Mouse (Mus musculus) MEL (cell line): ENCODE measurements at regions not wholly inside any gene's neighbourhood (a gene's known extent, or its start where the extent isn't known, plus 50 kb on each side); places are given as distances from the start of the nearest gene placed in this dataset.

Source experiments
- DNase-seq: peaks from one replicate; pipeline ENCODE4 v3.0.0; 2011; ENCODE audit warnings: low read depth, low spot score
- H3K27ac ChIP-seq: 2 replicates; pipeline ENCODE4 v1.5.1; 2012; ENCODE audit warnings: low read depth, mild to moderate bottlenecking, control low read depth, low read length, moderate library complexity; ENCODE audit not compliant: control insufficient read depth
- H3K27me3 ChIP-seq, 2 experiments: fragments of 150-350 bp in 1 of 2; sonication (generic) in 1 of 2; 2 replicates each; pipeline ENCODE4 v1.6.1; 2012; ENCODE audit warnings: low read length in 2 of 2, mild to moderate bottlenecking in 2 of 2, improper control_type of control experiment in 1 of 2, moderate library complexity in 1 of 2; ENCODE audit not compliant: insufficient read depth in 2 of 2, control insufficient read depth in 1 of 2
- H3K36me3 ChIP-seq, 2 experiments: 2 replicates each; pipeline ENCODE4 v1.6.1; 2012 to 2014; ENCODE audit warnings: low read length in 2 of 2, improper control_type of control experiment in 1 of 2, inconsistent platforms in 1 of 2, mild to moderate bottlenecking in 1 of 2; ENCODE audit not compliant: insufficient read depth in 2 of 2, control insufficient read depth in 1 of 2
- H3K4me1 ChIP-seq, 2 experiments: fragments of 150-350 bp in 1 of 2; sonication (generic) in 1 of 2; 2 replicates each; pipeline ENCODE4 v1.6.1; 2012; ENCODE audit warnings: low read length in 2 of 2, improper control_type of control experiment in 1 of 2, mild to moderate bottlenecking in 1 of 2; ENCODE audit not compliant: insufficient read depth in 2 of 2, control insufficient read depth in 1 of 2
- H3K4me3 ChIP-seq, 2 experiments: fragments of 150-350 bp in 1 of 2; sonication (generic) in 1 of 2; 2 replicates each; pipeline ENCODE4 v1.5.1; 2012; ENCODE audit warnings: low read depth in 2 of 2, low read length in 2 of 2, mild to moderate bottlenecking in 2 of 2, moderate library complexity in 2 of 2, control low read depth in 1 of 2, improper control_type of control experiment in 1 of 2; ENCODE audit not compliant: control insufficient read depth in 1 of 2, insufficient read depth in 1 of 2
- H3K79me2 ChIP-seq: 2 replicates; pipeline ENCODE4 v1.6.1; 2012; ENCODE audit warnings: mild to moderate bottlenecking, low read length, moderate library complexity; ENCODE audit not compliant: control insufficient read depth, poor library complexity, insufficient read depth
- H3K9ac ChIP-seq: 2 replicates; pipeline ENCODE4 v1.6.1; 2012; ENCODE audit warnings: low read depth, mild to moderate bottlenecking, control low read depth, low read length, moderate library complexity; ENCODE audit not compliant: control insufficient read depth, poor library complexity, severe bottlenecking
- H3K9me3 ChIP-seq: fragments of 150-350 bp; sonication (generic); replicated peaks from 2 replicates; pipeline ENCODE4 v1.6.1; 2012; ENCODE audit warnings: mild to moderate bottlenecking, low read length, improper control_type of control experiment, moderate library complexity; ENCODE audit not compliant: insufficient read depth
- CTCF ChIP-seq, 3 experiments: IDR thresholded peaks in 2 of 3; conservative IDR thresholded peaks in 1 of 3; 2 replicates each; pipeline ENCODE4 v1.5.1; 2011 to 2012; ENCODE audit warnings: low read length in 3 of 3, low read depth in 2 of 3, mild to moderate bottlenecking in 2 of 3, improper control_type of control experiment in 1 of 3, inconsistent platforms in 1 of 3, mixed read lengths in 1 of 3, moderate library complexity in 1 of 3; ENCODE audit not compliant: control insufficient read depth in 1 of 3, insufficient read depth in 1 of 3, poor library complexity in 1 of 3, severe bottlenecking in 1 of 3
- E2F4 ChIP-seq: IDR thresholded peaks from 2 replicates; pipeline ENCODE4 v1.6.1; 2011; ENCODE audit warnings: low read depth, low read length, improper control_type of control experiment, borderline replicate concordance
- ETS1 ChIP-seq: IDR thresholded peaks from 2 replicates; pipeline ENCODE4 v1.6.1; 2012; ENCODE audit warnings: low read depth, mild to moderate bottlenecking, inconsistent platforms, low read length, improper control_type of control experiment, moderate library complexity
- GABPA ChIP-seq: IDR thresholded peaks from 2 replicates; pipeline ENCODE4 v1.6.1; 2012; ENCODE audit warnings: low read depth, mild to moderate bottlenecking, inconsistent platforms, low read length, improper control_type of control experiment, moderate library complexity
- JUND ChIP-seq: IDR thresholded peaks from 2 replicates; pipeline ENCODE4 v1.6.1; 2011; ENCODE audit warnings: low read depth, mild to moderate bottlenecking, improper control_type of control experiment, low read length
- KAT2A ChIP-seq: conservative IDR thresholded peaks from 2 replicates; pipeline ENCODE4 v1.6.1; 2012; ENCODE audit warnings: low read depth, low read length, improper control_type of control experiment, inconsistent platforms
- MAX ChIP-seq: IDR thresholded peaks from 2 replicates; pipeline ENCODE4 v1.6.1; 2011; ENCODE audit warnings: low read length, improper control_type of control experiment
- MEF2A ChIP-seq: IDR thresholded peaks from 2 replicates; pipeline ENCODE4 v1.6.1; 2014; ENCODE audit warnings: low read depth, mild to moderate bottlenecking, inconsistent platforms, low read length, improper control_type of control experiment; ENCODE audit not compliant: poor library complexity, insufficient replicate concordance, severe bottlenecking; ENCODE audit errors: extremely low read depth
- NRF1 ChIP-seq: IDR thresholded peaks from 2 replicates; pipeline ENCODE4 v1.6.1; 2014; ENCODE audit warnings: low read depth, mild to moderate bottlenecking, inconsistent platforms, low read length, improper control_type of control experiment, moderate library complexity; ENCODE audit not compliant: poor library complexity, insufficient read depth, severe bottlenecking
- POLR2AphosphoS5 ChIP-seq: IDR thresholded peaks from 2 replicates; pipeline ENCODE4 v1.6.1; 2012; ENCODE audit warnings: low read depth, borderline replicate concordance, mild to moderate bottlenecking, inconsistent platforms, low read length, moderate library complexity, mixed read lengths
- RAD21 ChIP-seq: IDR thresholded peaks from 2 replicates; pipeline ENCODE4 v1.6.1; 2011; ENCODE audit warnings: mild to moderate bottlenecking, low read depth, low read length, improper control_type of control experiment
- RCOR1 ChIP-seq: IDR thresholded peaks from 2 replicates; pipeline ENCODE4 v1.6.1; 2012; ENCODE audit warnings: low read depth, mild to moderate bottlenecking, inconsistent platforms, low read length, improper control_type of control experiment
- SMC3 ChIP-seq: IDR thresholded peaks from 2 replicates; pipeline ENCODE4 v1.6.1; 2011; ENCODE audit warnings: low read depth, low read length, improper control_type of control experiment
- TBP ChIP-seq: IDR thresholded peaks from 2 replicates; pipeline ENCODE4 v1.8.0; 2011; ENCODE audit warnings: low read depth, low read length, improper control_type of control experiment
- TCF12 ChIP-seq: IDR thresholded peaks from 2 replicates; pipeline ENCODE4 v1.6.1; 2014; ENCODE audit warnings: low read depth, mild to moderate bottlenecking, inconsistent platforms, low read length, improper control_type of control experiment, moderate library complexity
- USF2 ChIP-seq, 2 experiments: IDR thresholded peaks; 2 replicates each; pipeline ENCODE4 v1.6.1; 2011 to 2012; ENCODE audit warnings: improper control_type of control experiment in 2 of 2, low read length in 2 of 2, borderline replicate concordance in 1 of 2, inconsistent platforms in 1 of 2, low read depth in 1 of 2, mild to moderate bottlenecking in 1 of 2; ENCODE audit not compliant: insufficient read depth in 1 of 2
- ZC3H11A ChIP-seq: IDR thresholded peaks from 2 replicates; pipeline ENCODE4 v1.6.1; 2012; ENCODE audit warnings: low read depth, mild to moderate bottlenecking, inconsistent platforms, low read length, improper control_type of control experiment
- ZKSCAN1 ChIP-seq: IDR thresholded peaks from 2 replicates; pipeline ENCODE4 v1.6.1; 2012; ENCODE audit warnings: low read depth, mild to moderate bottlenecking, inconsistent platforms, low read length, improper control_type of control experiment, moderate library complexity
- ZMIZ1 ChIP-seq: IDR thresholded peaks from 2 replicates; pipeline ENCODE4 v1.6.1; 2012; ENCODE audit warnings: low read depth, mild to moderate bottlenecking, inconsistent platforms, low read length, improper control_type of control experiment, moderate library complexity

- Histone ChIP-seq H3K4me1 (no peaks in the 10 kb centered on the region), H3K79me2 (no peaks in the 10 kb centered on the region), H3K9me3 (no peaks in the 10 kb centered on the region), H3K27ac (no peak overlapping the region), H3K4me3 (no peak overlapping the region), H3K27me3 (no peaks in the 10 kb centered on the region), H3K9ac (no peak overlapping the region), H3K36me3 (no peaks in the 10 kb centered on the region)
- no peak for TF ChIP-seq TBP
- no peak for TF ChIP-seq ZKSCAN1
- no peak for DNase-seq
Measured at GRCm38 (mm10) chr3:72735011-72735410, 232.7 kb downstream of the Sis start.

DNA sequence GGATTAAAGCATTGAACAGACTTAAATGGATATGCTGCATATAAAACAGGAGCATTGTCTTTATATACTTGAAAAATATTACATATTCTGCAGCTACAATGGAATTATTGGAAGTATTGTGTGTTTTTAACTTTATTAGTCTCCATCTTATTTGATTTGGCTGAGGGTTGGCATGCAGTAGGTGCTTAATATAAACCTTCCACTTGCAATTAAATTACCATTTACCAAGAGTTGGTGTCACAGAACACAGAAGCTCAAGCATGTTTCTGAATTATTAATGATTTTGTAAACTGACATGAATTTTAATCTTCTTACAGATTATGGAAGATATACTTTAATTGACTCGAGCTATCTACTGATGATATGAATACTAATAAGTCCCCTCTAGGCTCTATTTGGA is 240.3 kb downstream of the Sis start:
- H3K4me3 ChIP-seq: no peak overlapping the region
- no peak for DNase-seq
- H3K9ac ChIP-seq: no peak overlapping the region
- no peak overlapping the region for H3K27ac ChIP-seq
- no peaks in the 10 kb centered on the region for H3K36me3 ChIP-seq
- H3K4me1 ChIP-seq: no peaks in the 10 kb centered on the region
- TF ChIP-seq TBP: no peak
- TF ChIP-seq RCOR1: no peak
- TF ChIP-seq KAT2A: no peak
- no peak for TF ChIP-seq NRF1
- TF ChIP-seq RAD21: no peak
- no peak for TF ChIP-seq TCF12
- TF ChIP-seq GABPA: no peak
- no peak for TF ChIP-seq JUND
- no peak for TF ChIP-seq MEF2A
- no peak for TF ChIP-seq POLR2AphosphoS5
- TF ChIP-seq ETS1: no peak
- TF ChIP-seq ZMIZ1: no peak
- no peak for TF ChIP-seq ZC3H11A
- no peak for TF ChIP-seq MAX
- TF ChIP-seq USF2 (IDR thresholded peaks at IDR 0.05; ENCODE audit: borderline replicate concordance in 1 of 2, insufficient read depth in 1 of 2, low read depth in 1 of 2, low read length in 2 of 2): no peak
- TF ChIP-seq CTCF (IDR thresholded peaks at IDR 0.05 in 2 of 3, conservative IDR thresholded peaks at IDR 0.05 in 1 of 3; ENCODE audit: control insufficient read depth in 1 of 3, insufficient read depth in 1 of 3, low read depth in 2 of 3, low read length in 3 of 3, poor library complexity in 1 of 3, severe bottlenecking in 1 of 3): no peak
- TF ChIP-seq SMC3: no peak
- no peak for TF ChIP-seq E2F4
- no peaks in the 10 kb centered on the region for H3K27me3 ChIP-seq
- no peaks in the 10 kb centered on the region for H3K9me3 ChIP-seq
- no peaks in the 10 kb centered on the region for H3K79me2 ChIP-seq
